Mouse (Mus musculus) spleen, adult 2 months (tissue): ENCODE measurements around the gene 0610030E20Rik.

Experiments
- CTCF ChIP-seq: fragments of 200-500 bp; IDR thresholded peaks from 2 replicates; pipeline ENCODE4 v1.5.1; 2011; ENCODE audit warnings: mild to moderate bottlenecking, inconsistent platforms; ENCODE audit not compliant: insufficient read depth, insufficient read length, insufficient replicate concordance; ENCODE audit errors: extremely low read depth
- POLR2A ChIP-seq: fragments of 200-500 bp; IDR thresholded peaks from 2 replicates; pipeline ENCODE4 v1.6.1; 2011; ENCODE audit warnings: low read depth, low read length, inconsistent platforms

GRCm38 (mm10) chr6:72357164-72358079 lies 10.3 kb downstream of the 0610030E20Rik start:
- TF ChIP-seq CTCF = no peak
- TF ChIP-seq POLR2A = no peak
